In genomic region chr12:111694271-111694781, GRCm38 (mm10) we compare ENCODE assay signal across 7 mouse cellular contexts. TPM values are rescaled to one million over a fixed set of nuclear protein-coding genes. Genes with fewer than 3 reads are reported as not detected.
A peak's percentile ranks its signal among the peaks of the same experiment; 100 is the strongest.
DNase-seq lines count a peak whose midpoint lies in the region; ATAC-seq and TF ChIP-seq lines count a peak whose summit lies in the region.

No protein-coding gene starts in this region.

- TF ChIP-seq CTCF in lung, embryonic 14.5 days (IDR thresholded peaks at IDR 0.05; ENCODE audit: low read depth), result no peak

- no peak overlapping the region for H3K4me3 ChIP-seq in lung, embryonic 14.5 days (ENCODE audit: low read depth, low read length)
- peak overlapping the region; percentile 9; the same call in 1 of the 2 replicates for H3K4me3 ChIP-seq in forebrain, embryonic 13.5 days
- no peak overlapping the region for H3K4me3 ChIP-seq in limb, embryonic 12.5 days (replicated peaks)
- H3K4me3 ChIP-seq in neural tube, embryonic 13.5 days, result no peak overlapping the region

- no peaks in the 10 kb centered on the region for H3K36me3 ChIP-seq in lung, embryonic 14.5 days (ENCODE audit: insufficient read depth)
- H3K36me3 ChIP-seq in forebrain, embryonic 13.5 days (ENCODE audit: poor library complexity, severe bottlenecking), result no peaks in the 10 kb centered on the region
- H3K36me3 ChIP-seq in limb, embryonic 12.5 days, result no peaks in the 10 kb centered on the region
- no peaks in the 10 kb centered on the region for H3K36me3 ChIP-seq in neural tube, embryonic 13.5 days

- H3K9ac ChIP-seq in lung, embryonic 14.5 days, result peak overlapping the region; percentile 35
- H3K9ac ChIP-seq in forebrain, embryonic 13.5 days, result peak overlapping the region; percentile 56
- H3K9ac ChIP-seq in limb, embryonic 12.5 days (replicated peaks), result no peak overlapping the region
- peak overlapping the region; percentile 59 for H3K9ac ChIP-seq in neural tube, embryonic 13.5 days

- peak overlapping the region; percentile 79 for H3K27ac ChIP-seq in lung, embryonic 14.5 days (ENCODE audit: low read depth)
- peak overlapping the region; percentile 99 for H3K27ac ChIP-seq in forebrain, embryonic 13.5 days
- peak overlapping the region; percentile 53; the same call in 1 of the 2 replicates for H3K27ac ChIP-seq in limb, embryonic 12.5 days
- peak overlapping the region; percentile 94 for H3K27ac ChIP-seq in neural tube, embryonic 13.5 days (replicated peaks)

- H3K27me3 ChIP-seq in lung, embryonic 14.5 days (ENCODE audit: insufficient read depth, low read length), result no peaks in the 10 kb centered on the region
- H3K27me3 ChIP-seq in forebrain, embryonic 13.5 days, result no peaks in the 10 kb centered on the region
- H3K27me3 ChIP-seq in limb, embryonic 12.5 days, result no peaks in the 10 kb centered on the region
- no peaks in the 10 kb centered on the region for H3K27me3 ChIP-seq in neural tube, embryonic 13.5 days

- peak; percentile 74 for DNase-seq in lung, embryonic 14.5 days
- DNase-seq in lung, postnatal 25 days (ENCODE audit: low spot score), result no peak
- no peak for DNase-seq in urinary bladder, postnatal 4 days (ENCODE audit: low spot score in 2 of 2)

- 7% methylated on average over 12 of the region's 12 CpGs for WGBS in lung, embryonic 14.5 days
- WGBS in forebrain, embryonic 13.5 days, result under 1% methylated on average over 12 of the region's 12 CpGs
- WGBS in limb, embryonic 12.5 days, result 26% methylated on average over 12 of the region's 12 CpGs
- 2% methylated on average over 12 of the region's 12 CpGs for WGBS in neural tube, embryonic 13.5 days

- ATAC-seq in lung, embryonic 14.5 days (ENCODE audit: insufficient read depth), result peak; percentile 39
- peak; percentile 25 for ATAC-seq in forebrain, embryonic 13.5 days
- ATAC-seq in limb, embryonic 12.5 days (ENCODE audit: insufficient number of reproducible peaks, insufficient read depth, low FRiP score, low TSS enrichment, low read depth), result no peak
- ATAC-seq in neural tube, embryonic 13.5 days (ENCODE audit: low read depth), result peak; percentile 29
- no peak for ATAC-seq in erythroblast, adult 5-6 weeks (replicated peaks; ENCODE audit: low FRiP score, poor library complexity, severe bottlenecking)

- H3K4me1 ChIP-seq in lung, embryonic 14.5 days (ENCODE audit: insufficient read depth), result peaks cover 28% of the 10 kb centered on the region
- peaks cover 69% of the 10 kb centered on the region for H3K4me1 ChIP-seq in forebrain, embryonic 13.5 days
- peaks cover 31% of the 10 kb centered on the region for H3K4me1 ChIP-seq in limb, embryonic 12.5 days (replicated peaks)
- H3K4me1 ChIP-seq in neural tube, embryonic 13.5 days (replicated peaks), result peaks cover 67% of the 10 kb centered on the region

- H3K9me3 ChIP-seq in lung, embryonic 14.5 days (ENCODE audit: low read depth, low read length), result no peaks in the 10 kb centered on the region
- no peaks in the 10 kb centered on the region for H3K9me3 ChIP-seq in forebrain, embryonic 13.5 days (replicated peaks)
- H3K9me3 ChIP-seq in limb, embryonic 12.5 days, result no peaks in the 10 kb centered on the region
- H3K9me3 ChIP-seq in neural tube, embryonic 13.5 days, result no peaks in the 10 kb centered on the region

- H3K4me2 ChIP-seq in lung, embryonic 14.5 days, result peak overlapping the region; percentile 37
- peak overlapping the region; percentile 43 for H3K4me2 ChIP-seq in forebrain, embryonic 13.5 days
- peak overlapping the region; percentile 0; the same call in 1 of the 2 replicates for H3K4me2 ChIP-seq in limb, embryonic 12.5 days
- H3K4me2 ChIP-seq in neural tube, embryonic 13.5 days, result peak overlapping the region; percentile 38

RNA-seq across cellular contexts. Expression of gene Trmt61a, which starts 16.4 kb away (rescaled TPM):
- polyA plus RNA-seq in lung, embryonic 14.5 days (2014; fragmentation: Nextera tagmentation; extraction: Ambion mirVana), result 8.7 and 9.3 TPM in 2 replicates
- 10.7 and 12.2 TPM in 2 replicates for polyA plus RNA-seq in forebrain, embryonic 13.5 days (2015; fragmentation: Nextera tagmentation; extraction: Ambion mirVana)
- 10.4 and 11.4 TPM in 2 replicates for polyA plus RNA-seq in limb, embryonic 12.5 days (2016; fragmentation: Nextera tagmentation; extraction: Ambion mirVana)
- 7.2 and 8.5 TPM in 2 replicates for polyA plus RNA-seq in neural tube, embryonic 13.5 days (2015; fragmentation: Nextera tagmentation; extraction: Ambion mirVana)
- 3.1 and 5.6 TPM in 2 replicates for total RNA-seq in erythroblast, adult 5-6 weeks (2015; ENCODE audit: low replicate concordance)
- 0.84 and 3.7 TPM in 2 replicates for total RNA-seq in erythroblast, adult 5-6 weeks (2017; ENCODE audit: low replicate concordance)

RNA-seq across cellular contexts. Expression of gene Bag5, which starts 18.7 kb away (rescaled TPM):
- polyA plus RNA-seq in lung, embryonic 14.5 days (2014; fragmentation: Nextera tagmentation; extraction: Ambion mirVana), result 51.5 and 53.2 TPM in 2 replicates
- polyA plus RNA-seq in forebrain, embryonic 13.5 days (2015; fragmentation: Nextera tagmentation; extraction: Ambion mirVana), result 62.1 and 62.8 TPM in 2 replicates
- 60.5 and 60.9 TPM in 2 replicates for polyA plus RNA-seq in limb, embryonic 12.5 days (2016; fragmentation: Nextera tagmentation; extraction: Ambion mirVana)
- 57.6 and 66.2 TPM in 2 replicates for polyA plus RNA-seq in neural tube, embryonic 13.5 days (2015; fragmentation: Nextera tagmentation; extraction: Ambion mirVana)
- 5.4 and 6.1 TPM in 2 replicates for total RNA-seq in erythroblast, adult 5-6 weeks (2015; ENCODE audit: low replicate concordance)
- 5.8 and 7.2 TPM in 2 replicates for total RNA-seq in erythroblast, adult 5-6 weeks (2017; ENCODE audit: low replicate concordance)

RNA-seq across cellular contexts. Expression of gene Apopt1, which starts 18.7 kb away (rescaled TPM):
- 53.3 and 57.3 TPM in 2 replicates for polyA plus RNA-seq in lung, embryonic 14.5 days (2014; fragmentation: Nextera tagmentation; extraction: Ambion mirVana)
- polyA plus RNA-seq in forebrain, embryonic 13.5 days (2015; fragmentation: Nextera tagmentation; extraction: Ambion mirVana), result 52.6 and 56.2 TPM in 2 replicates
- polyA plus RNA-seq in limb, embryonic 12.5 days (2016; fragmentation: Nextera tagmentation; extraction: Ambion mirVana), result 59.3 and 63.8 TPM in 2 replicates
- polyA plus RNA-seq in neural tube, embryonic 13.5 days (2015; fragmentation: Nextera tagmentation; extraction: Ambion mirVana), result 52.0 and 59.1 TPM in 2 replicates
- total RNA-seq in erythroblast, adult 5-6 weeks (2015; ENCODE audit: low replicate concordance), result 10.6 and 13.4 TPM in 2 replicates
- total RNA-seq in erythroblast, adult 5-6 weeks (2017; ENCODE audit: low replicate concordance), result 5.8 and 11.0 TPM in 2 replicates

RNA-seq across cellular contexts. Expression of gene Ckb, which starts 22.2 kb away (rescaled TPM):
- polyA plus RNA-seq in lung, embryonic 14.5 days (2014; fragmentation: Nextera tagmentation; extraction: Ambion mirVana), result 210 and 217 TPM in 2 replicates
- polyA plus RNA-seq in forebrain, embryonic 13.5 days (2015; fragmentation: Nextera tagmentation; extraction: Ambion mirVana), result 2,311 and 2,462 TPM in 2 replicates
- 102 and 112 TPM in 2 replicates for polyA plus RNA-seq in limb, embryonic 12.5 days (2016; fragmentation: Nextera tagmentation; extraction: Ambion mirVana)
- polyA plus RNA-seq in neural tube, embryonic 13.5 days (2015; fragmentation: Nextera tagmentation; extraction: Ambion mirVana), result 1,774 and 1,823 TPM in 2 replicates
- 6.9 and 9.4 TPM in 2 replicates for total RNA-seq in erythroblast, adult 5-6 weeks (2015; ENCODE audit: low replicate concordance)
- 3.2 and 8.5 TPM in 2 replicates for total RNA-seq in erythroblast, adult 5-6 weeks (2017; ENCODE audit: low replicate concordance)

Comparison
In these comparisons a context has a peak if more than half of its experiments do, and no peak if none do; other contexts are left out.
1. ATAC-seq: peak in lung, embryonic 14.5 days (single experiment), forebrain, embryonic 13.5 days (single experiment) and neural tube, embryonic 13.5 days (single experiment); none in limb, embryonic 12.5 days (single experiment) and erythroblast, adult 5-6 weeks (single experiment).
2. Peak in every context shown above with its lines, with median percentiles within 50 percentile points of each other: H3K27ac ChIP-seq and H3K4me2 ChIP-seq.